Mouse (Mus musculus) ES-E14 (cell line): ENCODE results near the gene Borcs6.

Experiments
- CHD2 ChIP-seq: IDR thresholded peaks from 2 replicates; pipeline ENCODE4 v1.6.1; 2014; ENCODE audit warnings: mild to moderate bottlenecking, low read depth, low read length, inconsistent platforms
- HCFC1 ChIP-seq: IDR thresholded peaks from 2 replicates; pipeline ENCODE4 v1.6.1; 2012; ENCODE audit warnings: low read length, inconsistent platforms, borderline replicate concordance; ENCODE audit not compliant: insufficient read depth
- MAFK ChIP-seq: IDR thresholded peaks from 2 replicates; pipeline ENCODE4 v1.6.1; 2014; ENCODE audit warnings: mild to moderate bottlenecking, low read depth, low read length, inconsistent platforms; ENCODE audit not compliant: insufficient read depth
- ZC3H11A ChIP-seq: IDR thresholded peaks from 2 replicates; pipeline ENCODE4 v1.6.1; 2012; ENCODE audit warnings: low read depth, mild to moderate bottlenecking, inconsistent platforms, low read length, borderline replicate concordance
- ZNF384 ChIP-seq: IDR thresholded peaks from 2 replicates; pipeline ENCODE4 v1.6.1; 2012; ENCODE audit warnings: low read depth, low read length, inconsistent platforms

GRCm38 (mm10) chr11:69035411-69035810, 24.1 kb upstream of the Borcs6 start:
- TF ChIP-seq ZNF384 (no peak), HCFC1 (no peak), ZC3H11A (no peak), MAFK (no peak), CHD2 (no peak)
